Mouse (Mus musculus): ENCODE measurements around the gene Cutal.
A peak's percentile ranks its signal among the peaks of the same experiment; 100 is the strongest.
"Not testable (repeated sequence)": the region's sequence is repeated elsewhere in the genome, so short reads cannot be mapped to it uniquely, and the experiment has no call there.

Cutal gene

GRCm38 (mm10) chr2:34874271-34874670 is at the start of gene Cutal:
Cutal (plus strand) TSS chr2:34874396.
- DNase-seq (ENCODE audit: low read depth, low spot score), result no peak

DNA sequence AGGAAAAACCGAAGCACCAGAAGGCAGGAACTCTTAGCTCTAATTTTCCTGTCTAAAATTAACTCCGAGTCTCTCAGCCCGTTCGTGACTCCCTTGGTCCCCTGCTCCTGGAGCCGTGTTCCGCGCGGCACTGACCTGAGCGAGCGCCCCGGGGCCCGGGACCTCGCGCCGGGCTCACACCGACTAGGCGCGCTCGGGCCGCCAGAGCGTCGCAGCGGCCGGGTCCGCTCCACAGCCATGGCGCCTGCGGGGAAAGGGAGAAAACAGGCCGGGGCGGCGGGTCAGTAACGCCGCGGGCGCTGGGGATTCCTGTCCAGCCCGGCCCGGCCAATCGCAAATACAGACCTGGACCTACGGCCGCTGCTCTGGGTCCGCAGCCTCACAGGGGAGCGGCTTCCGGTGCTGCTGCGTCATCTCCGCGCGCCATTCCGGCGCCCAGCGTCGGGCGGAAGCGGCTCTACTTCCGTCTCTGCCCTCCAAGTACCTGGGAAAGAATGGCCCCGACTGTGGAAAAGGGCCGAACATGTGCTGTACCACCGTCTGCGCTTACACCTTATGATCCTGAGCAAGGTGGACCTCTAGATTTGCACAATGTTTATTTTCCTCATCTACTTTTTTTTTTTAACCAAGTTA is 48.3 kb upstream of the Cutal start, which contains the start of gene Fbxw2:
Gene Fbxw2 (minus strand): TSS at position 485 of the 633 bp plus-strand sequence.
- peak; percentile 85 for DNase-seq (ENCODE audit: low read depth, low spot score)

DNA sequence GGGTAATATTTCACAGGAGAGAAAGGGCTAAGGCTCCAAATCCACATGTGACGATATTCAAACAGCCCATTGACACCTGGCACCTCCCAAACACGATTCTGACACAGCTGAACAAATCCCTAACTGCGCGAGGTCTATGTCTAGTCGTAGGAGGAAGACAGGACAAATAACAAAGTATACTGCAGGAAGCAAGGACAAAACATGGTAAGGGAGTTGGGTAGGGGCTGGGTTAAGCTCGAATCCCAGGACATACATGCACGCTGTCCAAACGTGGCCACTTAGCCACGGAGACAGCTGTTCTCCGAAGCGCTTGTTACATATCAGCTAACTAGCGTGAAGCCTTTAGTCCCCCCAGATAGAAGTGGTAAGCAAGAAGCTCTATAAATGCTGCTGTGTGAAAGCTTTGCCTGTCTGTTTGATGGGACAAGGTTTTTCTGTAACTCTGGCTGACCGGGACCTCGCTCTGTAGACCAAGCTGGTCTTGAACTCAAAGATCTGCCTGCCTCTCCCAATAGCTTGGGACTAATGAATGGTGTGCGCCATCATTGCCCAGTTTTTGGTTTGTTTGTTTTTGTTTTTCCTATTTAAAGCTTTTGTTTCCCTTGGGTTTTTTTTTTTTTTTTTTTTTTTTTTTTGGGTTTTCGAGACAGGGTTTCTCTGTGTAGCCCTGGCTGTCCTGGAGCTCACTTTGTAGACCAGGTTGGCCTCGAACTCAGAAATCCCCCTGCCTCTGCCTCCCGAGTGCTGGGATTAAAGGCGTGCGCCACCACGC is 47.5 kb upstream of the Cutal start:
- no peak for DNase-seq (ENCODE audit: low read depth, low spot score)

GRCm38 (mm10) chr2:34827591-34827990 is 46.6 kb upstream of the Cutal start:
- DNase-seq (ENCODE audit: low read depth, low spot score), result no peak

DNA sequence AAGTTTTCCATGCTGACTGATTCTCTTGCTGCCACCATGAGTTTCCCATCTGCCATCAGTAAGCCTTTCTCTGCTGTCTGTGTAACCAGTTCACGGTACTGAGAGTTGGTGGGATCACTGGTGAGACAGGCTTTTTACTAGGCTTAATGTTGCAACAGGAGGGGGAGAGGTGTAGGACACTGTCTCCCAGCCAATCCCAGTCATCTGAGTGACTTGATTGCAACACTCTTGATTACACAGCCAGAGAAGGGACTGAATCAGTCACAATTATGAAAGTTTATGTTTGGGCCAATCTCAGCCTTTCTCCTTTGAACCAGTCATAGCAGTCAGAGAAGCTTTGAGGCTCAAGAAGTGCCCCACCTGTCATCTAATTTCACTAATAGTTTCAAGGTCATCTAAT is 46.2 kb upstream of the Cutal start:
- no peak for DNase-seq (ENCODE audit: low read depth, low spot score)

DNA sequence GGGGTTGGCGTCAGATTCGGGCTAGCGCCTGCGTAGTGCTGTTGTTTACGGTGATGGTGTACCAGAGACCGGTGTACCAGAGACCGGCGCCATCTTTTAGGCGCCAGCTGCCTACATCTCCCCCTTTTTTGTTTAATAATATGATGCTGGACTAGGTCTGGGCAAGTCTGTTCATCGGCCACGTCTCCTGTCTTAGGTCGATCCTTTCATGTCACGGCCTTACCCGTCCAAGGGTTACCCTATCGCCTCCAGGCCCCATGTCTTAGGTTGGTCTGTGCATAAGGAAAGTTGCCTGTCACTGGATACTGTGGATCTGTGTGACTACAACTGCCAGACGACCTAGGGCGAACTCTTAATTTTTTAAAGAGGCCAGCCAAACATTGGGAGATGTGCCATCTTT is 44.1 kb upstream of the Cutal start:
- DNase-seq (ENCODE audit: low read depth, low spot score), result not testable (repeated sequence)

DNA sequence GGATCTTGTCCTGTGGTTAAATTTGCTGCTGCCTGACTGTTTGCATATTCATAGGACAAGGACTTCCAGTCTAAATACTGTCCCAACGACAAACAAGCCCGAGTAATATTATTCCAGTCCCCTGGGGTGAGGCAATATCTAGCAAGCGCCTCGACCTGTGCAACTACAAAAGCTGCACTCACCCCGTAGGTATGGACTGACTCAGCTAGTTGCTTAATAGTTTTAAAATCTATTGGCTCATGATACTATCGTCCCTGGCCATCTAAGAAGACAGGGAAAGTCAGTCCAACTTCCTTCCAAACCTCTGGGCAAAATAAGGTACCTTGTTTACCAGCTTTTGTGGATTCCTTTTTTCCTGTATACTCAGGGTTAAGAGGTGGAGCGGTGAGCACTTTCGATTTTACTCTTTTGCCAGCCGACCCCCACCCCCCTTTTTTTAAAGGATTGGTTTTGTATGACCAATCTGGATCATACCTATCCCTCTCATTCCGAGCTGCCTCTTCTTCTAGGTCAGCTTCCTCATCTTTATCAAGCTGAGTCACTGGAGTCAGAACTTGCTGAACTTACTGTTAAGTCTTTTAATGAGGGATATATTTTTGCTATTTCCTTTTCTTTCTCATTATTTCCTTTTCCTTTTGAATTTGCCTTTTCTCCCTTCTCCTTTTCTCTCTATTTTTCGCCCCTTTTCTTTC is 41.3 kb upstream of the Cutal start, which contains the start of gene Gm34653:
Gene Gm34653 (plus strand): TSS at position 242 of the 692 bp plus-strand sequence.
- DNase-seq (ENCODE audit: low read depth, low spot score), result not testable (repeated sequence)

DNA sequence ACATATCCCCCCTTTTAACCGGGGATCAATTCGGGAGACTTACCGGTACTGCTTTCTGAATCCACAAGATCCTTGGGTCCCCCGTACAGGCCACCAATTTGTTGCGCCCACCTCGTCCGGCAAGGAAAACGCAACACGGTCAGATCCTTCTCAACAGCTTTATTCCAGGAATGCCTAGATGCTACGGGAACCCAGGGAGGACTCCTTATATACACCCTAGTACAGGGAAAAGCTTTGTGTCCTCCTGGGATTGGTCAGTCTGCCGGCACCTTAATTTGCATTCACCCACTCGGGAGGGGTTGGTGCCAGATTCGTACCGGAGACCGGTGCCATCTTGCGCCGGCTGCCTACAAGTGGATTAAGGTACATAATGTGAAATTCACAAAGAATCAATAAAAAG is 40.6 kb upstream of the Cutal start:
- no peak for DNase-seq (ENCODE audit: low read depth, low spot score)

GRCm38 (mm10) chr2:34835669-34836068 is 38.5 kb upstream of the Cutal start:
- DNase-seq (ENCODE audit: low read depth, low spot score), result no peak

GRCm38 (mm10) chr2:34840143-34840542 is 34.1 kb upstream of the Cutal start:
- not testable (repeated sequence) for DNase-seq (ENCODE audit: low read depth, low spot score)

DNA sequence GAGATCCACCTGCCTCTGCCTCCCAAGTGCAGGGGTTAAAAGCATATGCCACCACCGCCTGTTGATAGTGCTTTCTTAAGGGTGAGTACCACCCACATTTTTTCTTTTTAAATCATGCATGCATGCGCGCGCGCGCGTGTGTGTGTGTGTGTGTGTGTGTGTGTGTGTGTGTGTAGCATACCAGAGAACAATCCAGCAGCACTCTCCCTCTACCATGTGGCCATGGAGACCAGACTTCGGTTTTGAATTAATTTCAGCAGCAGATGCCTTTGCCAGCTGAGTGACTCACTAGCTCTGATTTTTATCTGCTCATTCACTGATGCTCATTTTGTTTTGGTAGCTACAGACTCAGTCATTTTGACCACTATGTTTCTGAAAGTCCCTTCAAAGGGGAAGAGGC is 32.5 kb upstream of the Cutal start:
- no peak for DNase-seq (ENCODE audit: low read depth, low spot score)

GRCm38 (mm10) chr2:34843211-34843939 is 30.8 kb upstream of the Cutal start:
- DNase-seq (ENCODE audit: low read depth, low spot score), result no peak

GRCm38 (mm10) chr2:34847702-34848101 is 26.5 kb upstream of the Cutal start:
- no peak for DNase-seq (ENCODE audit: low read depth, low spot score)

- no peak for DNase-seq (ENCODE audit: low read depth, low spot score)
Measured at GRCm38 (mm10) chr2:34855265-34855664, 18.9 kb upstream of the Cutal start.

DNA sequence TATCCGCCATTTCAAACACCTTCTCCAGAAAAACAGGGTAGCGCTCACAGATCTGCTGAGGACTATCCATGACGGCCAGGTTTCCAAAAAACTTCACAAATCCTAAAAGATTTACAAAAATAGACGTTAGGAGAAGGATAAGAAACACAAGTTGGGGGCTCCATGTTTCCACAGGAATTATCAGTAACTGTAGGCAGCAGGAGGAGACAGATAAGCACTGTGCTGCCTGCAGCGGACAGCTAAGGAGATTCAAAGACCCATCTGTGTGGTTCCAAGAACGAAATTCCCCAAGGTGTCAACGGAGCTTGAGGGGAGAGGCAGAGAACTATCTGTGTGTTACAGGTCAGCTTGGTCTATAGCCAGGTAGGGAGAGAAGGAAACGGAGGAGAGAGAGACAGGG is 16.5 kb upstream of the Cutal start:
- DNase-seq (ENCODE audit: low read depth, low spot score), result no peak

- no peak for DNase-seq (ENCODE audit: low read depth, low spot score)
Measured at GRCm38 (mm10) chr2:34869680-34870079, 4.5 kb upstream of the Cutal start.

GRCm38 (mm10) chr2:34870520-34871474 is 3.4 kb upstream of the Cutal start:
- peak; percentile 99 for DNase-seq (ENCODE audit: low read depth, low spot score)

- DNase-seq (ENCODE audit: low read depth, low spot score), result no peak
Measured at GRCm38 (mm10) chr2:34874816-34875345, 685 bp downstream of the Cutal start, which contains the start of gene Psmd5. Psmd5 (minus strand) TSS chr2:34874968.

- no peak for DNase-seq (ENCODE audit: low read depth, low spot score)
Measured at GRCm38 (mm10) chr2:34880054-34880453, 5.9 kb downstream of the Cutal start.

DNA sequence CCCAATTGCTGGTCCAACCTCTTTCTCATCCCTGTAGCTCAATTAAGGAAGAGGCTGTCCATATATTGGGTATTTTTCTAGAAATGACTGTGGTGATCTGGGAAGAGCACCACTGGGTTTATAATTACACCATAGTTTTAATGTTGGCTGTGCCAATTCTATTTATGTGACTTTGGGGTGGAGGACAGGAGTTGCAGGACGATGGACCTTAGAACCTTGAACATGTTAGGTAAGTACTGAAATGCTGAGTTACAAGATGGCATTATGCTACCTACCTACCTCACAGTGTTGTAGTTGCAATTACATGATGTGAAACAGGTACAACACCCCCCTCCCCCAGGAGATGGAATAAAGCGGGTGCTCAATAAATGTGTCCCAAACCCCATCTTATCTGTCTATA is 8.6 kb downstream of the Cutal start:
- DNase-seq (ENCODE audit: low read depth, low spot score), result no peak

All from retina, adult 2 months (tissue).